Mouse (Mus musculus) kidney, postnatal 36 days (tissue): Measurements from ENCODE around the gene Gm20547.

Experiments used
- DNase-seq, 2 experiments: peaks; one replicate each; pipeline ENCODE4 v3.0.0; 2021 to 2022; ENCODE audit warnings: mixed read lengths in 2 of 2

Gm20547 gene

DNA sequence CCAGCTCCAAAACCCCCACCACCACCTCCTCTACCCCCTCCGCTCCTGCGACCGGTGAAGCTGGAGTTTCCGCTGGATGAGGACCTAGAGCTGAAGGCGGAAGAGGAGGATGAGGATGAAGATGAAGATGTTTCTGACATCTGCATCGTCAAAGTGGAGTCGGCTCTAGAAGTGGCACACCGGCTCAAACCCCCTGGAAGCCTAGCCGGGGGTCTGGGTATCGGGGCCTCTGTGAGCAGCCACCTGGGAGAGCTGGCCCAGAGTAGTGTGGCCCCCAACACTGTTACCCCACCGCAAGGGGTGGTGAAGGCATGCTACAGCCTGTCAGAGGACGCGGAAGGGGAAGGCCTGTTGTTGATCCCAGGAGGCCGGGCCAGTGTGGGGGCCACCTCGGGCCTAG is 13.9 kb upstream of the Gm20547 start:
- no peak for DNase-seq

DNA sequence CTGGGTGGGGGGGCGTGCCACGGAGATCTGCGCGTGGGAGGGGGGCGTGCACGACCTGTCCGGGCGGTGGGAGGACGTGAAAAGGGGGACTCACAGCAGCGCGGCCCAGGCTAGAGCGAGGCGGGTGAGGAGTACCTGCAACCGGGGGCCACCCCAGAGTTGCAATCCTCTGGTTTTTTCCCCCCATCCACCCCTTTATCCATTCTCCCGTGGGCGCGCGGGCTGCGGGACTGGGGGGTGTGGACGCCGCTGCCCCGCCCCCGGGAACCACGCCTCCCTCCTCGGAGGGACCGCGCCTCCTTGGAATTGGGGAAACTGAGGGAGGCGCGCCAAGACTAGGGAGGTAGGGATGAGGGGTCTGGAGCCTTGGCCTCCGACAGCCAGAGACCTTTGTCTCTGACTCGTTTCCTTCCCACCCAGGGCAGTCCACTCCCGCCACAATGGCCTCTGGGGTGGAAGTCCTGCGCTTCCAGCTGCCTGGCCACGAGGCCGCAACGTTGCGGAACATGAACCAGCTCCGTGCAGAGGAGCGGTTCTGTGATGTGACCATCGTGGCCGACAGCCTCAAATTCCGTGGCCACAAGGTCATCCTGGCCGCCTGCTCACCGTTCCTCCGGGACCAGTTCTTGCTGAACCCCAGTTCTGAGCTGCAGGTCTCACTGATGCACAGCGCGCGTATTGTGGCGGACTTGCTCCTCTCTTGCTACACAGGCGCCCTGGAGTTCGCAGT is 13.1 kb upstream of the Gm20547 start:
- peak; percentile 25 to 77 for DNase-seq

DNA sequence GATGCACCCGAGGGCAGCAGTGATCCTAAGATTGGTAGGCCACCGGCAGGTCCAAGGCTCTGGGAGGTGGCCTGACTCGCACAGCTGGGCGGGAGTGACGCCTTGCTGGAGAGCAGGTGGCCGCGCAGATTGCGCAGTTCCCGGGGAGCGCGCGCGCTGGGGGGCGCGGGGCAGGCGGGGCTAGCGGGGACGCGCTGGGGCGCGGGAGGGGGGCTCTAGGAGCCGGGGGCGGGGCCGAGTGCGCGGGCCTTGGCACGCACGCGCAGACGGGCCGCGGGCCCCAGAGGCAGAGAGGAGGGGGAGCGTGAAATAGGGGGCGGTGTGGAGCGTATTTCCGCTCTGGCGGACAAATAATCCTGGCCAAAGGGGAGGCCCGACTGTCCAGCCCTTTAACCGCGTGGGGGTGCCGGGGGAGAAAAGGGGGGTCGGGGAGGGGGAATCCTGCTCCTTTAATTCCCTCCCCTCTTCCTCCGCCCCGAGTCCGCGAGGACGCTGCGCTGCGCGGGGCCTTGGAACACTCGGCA is 12.3 kb upstream of the Gm20547 start:
- peak; percentile 94 to 97 for DNase-seq

DNA sequence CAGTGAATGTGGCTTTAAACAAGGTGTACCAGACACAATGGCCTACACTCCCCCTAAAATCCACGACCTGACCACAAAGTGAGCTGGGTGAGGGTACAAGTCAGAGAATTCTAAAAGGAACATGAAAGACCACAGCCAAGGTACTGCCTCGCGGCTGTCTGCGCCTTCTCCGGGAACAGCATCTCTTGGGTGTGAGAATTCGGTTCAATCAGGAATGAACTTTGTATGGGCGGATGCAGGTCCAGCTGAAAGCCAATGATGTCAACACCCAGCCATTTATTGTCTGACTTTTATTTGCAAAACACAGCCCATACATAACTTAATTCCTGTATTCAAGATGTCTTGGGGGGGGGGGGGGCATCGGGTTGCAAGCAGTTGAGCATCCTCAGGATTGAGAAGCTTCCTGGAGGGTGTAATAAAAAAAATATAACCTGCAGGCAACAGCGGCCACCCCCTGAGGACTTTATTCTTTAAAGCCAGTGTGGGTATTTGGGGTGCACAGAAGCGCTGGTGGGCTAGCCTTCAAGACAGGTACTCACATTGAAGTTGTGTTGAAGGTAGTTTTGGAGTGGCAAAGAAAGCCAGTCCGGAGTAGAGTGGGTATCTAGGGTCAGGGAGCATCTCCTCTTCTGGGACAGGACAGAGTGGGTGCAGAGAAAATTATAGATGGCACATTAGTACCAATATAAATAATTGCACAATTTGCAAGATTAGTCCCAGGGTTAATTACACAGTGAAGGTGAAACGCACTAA is 11.4 kb upstream of the Gm20547 start:
- DNase-seq, result no peak

DNA sequence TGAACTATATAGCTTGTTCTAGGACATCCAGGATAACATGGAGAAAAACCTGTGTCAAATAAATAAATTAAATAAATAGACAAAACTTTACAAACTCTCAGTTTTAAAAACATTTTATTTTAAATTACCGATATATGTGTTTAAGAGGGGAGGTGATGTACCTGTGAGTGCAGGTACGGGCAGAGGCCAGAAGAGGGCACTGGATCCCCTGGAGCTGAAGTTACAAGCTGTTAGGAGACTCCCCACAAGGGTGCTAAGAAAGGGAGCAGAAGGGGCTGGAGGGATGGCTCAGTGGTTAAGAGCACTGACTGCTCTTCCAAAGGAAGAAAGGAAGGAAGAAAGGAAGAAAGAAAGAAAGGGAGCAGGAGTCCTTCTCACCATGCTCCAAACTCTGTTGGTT is 9.5 kb upstream of the Gm20547 start:
- DNase-seq, result peak in 1 of 2 experiments; percentile 40

DNA sequence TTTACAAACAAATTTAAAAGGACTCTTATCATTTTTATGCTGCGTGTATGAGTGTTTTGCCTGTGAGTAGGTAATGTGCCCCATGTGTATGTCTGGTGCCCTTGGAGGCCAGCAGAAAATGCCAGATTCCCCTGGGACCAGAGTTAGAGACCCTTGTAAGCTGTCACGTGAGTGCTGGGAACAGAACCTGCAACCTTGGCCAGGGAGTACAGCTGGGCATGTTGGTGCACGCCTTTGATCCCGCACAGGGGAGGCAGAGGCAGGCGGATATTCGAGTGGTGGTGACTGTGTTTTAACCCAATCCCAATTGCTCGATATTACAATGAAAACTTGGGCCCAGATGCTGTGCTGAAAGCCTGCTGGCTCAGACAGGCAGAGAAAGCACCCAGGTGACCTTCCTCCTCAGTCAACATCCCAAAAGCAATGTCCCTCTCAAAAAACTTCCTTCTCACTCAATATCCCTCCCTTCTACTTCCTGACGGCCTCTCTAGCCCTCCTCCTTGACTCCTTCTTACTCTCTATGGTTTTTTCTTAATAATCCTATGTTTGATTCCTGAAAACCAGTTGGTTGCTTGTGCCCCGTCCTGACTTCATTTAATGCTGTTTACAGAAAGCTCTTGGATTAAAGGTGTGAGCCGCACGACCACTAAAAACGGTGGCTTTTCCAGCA is 8.4 kb upstream of the Gm20547 start:
- DNase-seq, result no peak

DNA sequence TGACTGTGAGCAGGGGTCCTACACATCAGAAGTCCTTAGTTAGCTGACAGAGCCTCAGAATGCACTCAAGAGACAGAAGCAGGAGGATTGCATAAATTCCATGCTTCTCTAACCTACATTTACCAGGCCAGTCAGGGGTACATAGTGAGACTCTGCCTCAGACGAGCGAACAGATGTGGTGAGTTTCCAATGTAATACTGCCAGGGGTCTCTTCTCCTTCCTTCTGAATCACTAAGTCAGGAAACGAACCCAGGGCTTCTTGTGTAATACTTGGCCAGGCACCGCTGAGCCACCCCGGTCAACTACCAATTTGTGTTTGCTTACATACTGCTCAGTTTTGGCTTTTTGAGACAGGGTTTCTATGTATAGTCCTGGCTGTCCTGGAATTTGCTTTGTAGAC is 6.1 kb upstream of the Gm20547 start:
- DNase-seq, result no peak

DNA sequence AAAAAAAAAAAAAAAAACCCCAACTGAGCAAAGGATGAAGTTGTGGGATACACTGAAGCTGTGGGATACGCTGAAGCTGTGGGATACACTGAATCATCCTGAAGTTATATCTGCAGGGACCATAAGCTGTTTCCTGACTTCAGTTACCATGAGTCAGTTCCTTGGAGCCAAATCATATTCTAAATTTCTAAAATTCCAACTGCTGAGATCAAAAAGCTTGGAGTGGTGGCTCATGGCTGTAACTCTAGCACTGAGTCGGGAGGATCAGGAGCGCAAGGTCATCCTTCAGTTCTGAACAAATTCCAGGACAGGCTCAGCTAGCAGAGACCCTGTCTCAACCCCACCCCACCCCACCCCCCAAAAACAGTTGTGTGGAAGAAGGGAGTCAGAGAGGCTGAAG is 3.8 kb upstream of the Gm20547 start:
- DNase-seq, result no peak

DNA sequence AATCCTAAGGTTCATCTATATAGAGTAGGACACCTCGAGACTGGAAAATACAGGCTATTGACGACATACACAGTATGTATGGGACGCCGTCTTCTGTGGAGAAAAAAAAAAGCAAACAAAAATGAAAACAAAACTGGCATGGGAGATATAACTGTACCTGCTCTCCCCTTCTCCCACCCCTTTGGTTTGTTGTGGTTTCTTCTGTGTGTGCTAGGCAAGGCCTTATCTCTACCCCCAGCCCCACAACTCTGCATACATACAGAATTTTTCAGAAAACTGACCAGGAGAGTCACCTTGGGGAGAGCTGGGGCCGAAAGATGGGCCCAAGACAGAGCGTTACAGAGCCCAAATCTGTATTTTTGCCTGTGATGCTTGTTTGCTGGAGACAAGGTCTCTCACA is 2.9 kb upstream of the Gm20547 start:
- no peak for DNase-seq

DNA sequence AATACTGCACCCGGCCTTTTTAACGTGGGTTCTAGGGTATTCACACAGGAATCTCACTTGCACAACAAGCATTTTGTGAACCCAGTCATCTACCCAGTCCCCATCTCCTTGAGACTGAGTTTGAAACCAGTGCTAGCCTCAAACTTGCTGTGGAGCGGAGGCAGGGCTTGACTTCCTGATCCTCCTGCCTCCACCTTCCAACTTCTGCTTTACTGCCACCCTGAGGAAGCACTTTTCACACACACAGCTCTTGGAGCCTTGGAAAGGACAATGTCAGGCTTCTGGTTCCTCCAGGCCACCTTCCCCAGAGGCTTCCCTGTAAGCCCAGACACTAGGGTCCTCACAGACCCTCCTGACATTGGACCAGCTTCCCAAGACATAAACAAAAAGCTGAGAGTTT is 1.5 kb upstream of the Gm20547 start:
- DNase-seq, result peak in 1 of 2 experiments; percentile 31

DNA sequence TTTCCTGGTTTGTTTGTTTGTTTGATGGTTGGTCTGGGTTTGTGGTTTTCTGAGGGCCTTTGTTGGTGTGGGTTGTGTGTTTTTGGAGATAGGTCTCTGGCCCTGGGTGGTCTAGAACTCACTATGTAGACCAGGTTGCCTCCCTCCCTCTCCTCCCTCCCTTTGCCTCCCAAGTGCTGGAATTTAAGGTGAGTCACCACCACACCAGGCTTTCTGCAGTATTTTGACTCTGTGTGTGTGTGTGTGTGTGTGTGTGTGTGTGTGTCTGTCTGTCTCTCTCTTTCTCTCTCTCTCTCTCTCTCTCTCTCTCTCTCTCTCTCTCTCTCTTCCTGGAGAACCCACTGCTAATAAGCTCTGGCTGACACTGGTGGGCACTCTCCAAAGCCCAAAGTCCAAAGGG is 676 bp downstream of the Gm20547 start:
- DNase-seq, result peak in 1 of 2 experiments; percentile 5

DNA sequence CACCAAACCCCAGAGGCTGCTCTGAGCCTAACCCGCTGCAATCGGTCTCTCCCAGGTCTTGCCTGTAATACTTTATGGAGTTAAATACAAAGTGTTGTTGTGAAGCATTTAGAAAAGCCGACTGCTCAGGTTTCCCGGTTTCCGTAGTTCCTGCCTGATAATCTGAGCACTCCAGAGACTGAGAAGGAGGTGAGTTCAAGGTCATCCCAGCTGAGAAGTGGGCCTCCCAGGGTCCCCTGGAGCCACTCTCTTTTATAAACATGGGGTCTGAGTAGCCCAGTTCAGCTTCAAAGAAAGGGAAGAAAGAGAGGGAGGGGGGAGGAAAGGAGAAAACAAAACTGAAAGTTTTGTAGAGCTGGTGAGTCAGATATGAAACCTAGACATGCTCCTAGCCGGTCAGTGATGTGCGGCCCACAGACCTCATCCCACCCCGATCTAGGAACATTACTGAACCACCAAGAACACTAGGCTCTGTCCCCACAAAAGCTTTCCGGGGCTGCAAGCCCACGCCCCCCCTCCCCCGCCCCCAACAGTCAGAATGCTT is 2.4 kb downstream of the Gm20547 start, which contains the start of gene Zbtb12:
TSS of gene Zbtb12 (plus strand) at position 148 of the 544 bp plus-strand sequence.
- no peak for DNase-seq

DNA sequence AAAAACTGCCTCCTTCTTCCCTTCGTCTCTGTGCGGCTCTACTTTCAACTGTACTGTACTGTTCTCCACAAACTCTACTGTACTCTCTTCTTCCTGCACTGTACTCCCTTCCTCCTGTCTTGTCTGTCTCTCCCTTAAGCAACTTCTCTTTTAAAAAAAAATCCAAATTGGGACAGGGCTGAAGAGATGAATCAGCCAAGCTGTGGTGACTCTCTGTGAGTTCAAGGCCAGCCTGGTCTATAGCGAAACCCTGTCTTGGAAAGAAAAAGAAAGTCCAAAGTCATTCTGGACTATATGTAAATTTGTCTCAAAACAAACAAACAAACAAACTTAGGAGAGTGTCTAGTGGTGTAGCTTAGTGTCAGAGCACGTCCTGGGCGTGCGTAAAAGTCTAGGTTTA is 7.5 kb downstream of the Gm20547 start:
- DNase-seq, result no peak

DNA sequence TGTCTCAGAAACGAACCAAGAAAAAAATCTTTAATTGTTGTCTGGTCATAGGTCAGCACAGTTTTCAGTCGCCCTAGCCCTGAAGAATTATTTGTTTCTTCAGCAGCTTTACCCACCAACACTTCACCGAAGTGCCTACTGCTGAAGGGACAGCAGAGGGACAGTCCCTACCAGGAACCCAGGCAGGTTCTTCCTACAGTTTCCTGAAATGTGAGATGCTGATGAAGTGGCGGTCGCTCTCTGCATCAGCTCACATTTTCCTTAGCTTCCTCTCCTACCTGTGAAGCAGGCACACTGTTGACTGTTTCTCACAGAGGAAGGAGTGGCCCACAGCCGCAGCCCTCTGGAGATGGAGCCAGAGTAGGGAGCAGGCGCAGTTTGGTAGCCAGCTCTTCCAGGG is 15.9 kb downstream of the Gm20547 start:
- DNase-seq, result no peak

DNA sequence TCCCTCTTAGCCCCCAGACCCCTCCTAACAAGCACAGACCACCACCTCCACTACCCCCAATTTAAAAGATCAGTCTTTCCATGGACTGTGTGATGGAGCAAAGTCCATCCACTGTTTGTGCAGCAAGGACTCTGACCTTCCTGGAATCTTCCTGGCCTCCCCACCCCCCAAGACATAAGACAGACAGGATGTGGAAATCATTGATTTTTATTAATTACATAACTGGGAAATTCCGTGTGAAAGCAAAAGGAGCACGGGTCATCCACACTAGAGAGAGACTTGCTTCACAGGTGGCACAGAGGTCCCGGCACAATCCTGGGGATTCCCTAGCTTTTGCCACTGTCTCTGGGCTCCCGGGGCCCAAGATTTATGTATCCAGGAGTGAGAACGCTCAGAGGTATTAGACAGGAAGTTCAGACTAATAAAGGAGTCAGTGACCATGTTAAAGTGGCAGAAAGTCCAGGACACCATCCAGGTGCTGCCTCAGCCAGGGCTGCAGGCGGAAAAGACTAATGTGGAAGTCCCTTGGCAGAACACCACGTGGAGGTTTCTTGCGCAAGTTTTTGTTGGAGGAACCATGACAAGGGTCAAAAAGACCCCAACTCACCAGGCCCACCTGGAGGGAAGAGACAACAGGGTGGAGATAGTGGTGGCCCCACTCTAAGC is 19.3 kb downstream of the Gm20547 start, which contains the start of gene Cfb:
TSS of gene Cfb (minus strand) at position 103 of the 666 bp plus-strand sequence.
- DNase-seq, result peak; percentile 80 to 86

DNA sequence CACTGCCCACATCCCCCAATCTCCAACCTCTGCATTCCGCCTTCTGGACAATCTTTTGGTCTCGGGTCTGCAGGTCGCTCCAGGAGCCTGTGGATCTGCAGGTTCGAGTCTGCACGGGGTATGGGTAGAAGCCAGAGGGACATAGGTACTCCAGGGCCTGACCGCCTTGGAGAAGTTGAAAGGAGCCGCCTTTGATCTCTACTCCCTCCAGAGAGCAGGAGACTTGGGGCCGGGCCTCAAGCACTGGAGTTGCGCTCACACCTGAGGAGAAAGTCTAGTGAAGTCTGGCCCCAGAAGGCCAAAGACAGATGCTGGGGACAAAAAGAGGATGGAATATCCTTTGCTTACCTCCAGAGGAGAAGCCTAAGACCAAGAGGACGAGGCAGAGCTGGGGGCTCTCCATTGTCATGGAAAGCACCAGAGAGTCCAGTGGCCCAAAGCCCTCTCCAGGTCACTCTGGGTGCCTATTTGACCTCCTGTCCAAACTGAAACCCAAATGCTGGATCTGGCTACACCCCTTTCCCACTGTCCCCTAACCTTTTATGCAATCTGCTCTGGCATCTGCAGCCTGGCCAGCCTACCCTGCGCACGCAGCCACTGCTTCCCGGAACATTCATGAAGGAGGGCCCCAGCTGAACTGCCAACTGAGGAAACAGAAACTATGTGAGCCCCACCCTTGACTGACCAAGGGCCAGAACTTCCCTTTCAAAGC is 20.0 kb downstream of the Gm20547 start:
- peak; percentile 79 to 83 for DNase-seq

DNA sequence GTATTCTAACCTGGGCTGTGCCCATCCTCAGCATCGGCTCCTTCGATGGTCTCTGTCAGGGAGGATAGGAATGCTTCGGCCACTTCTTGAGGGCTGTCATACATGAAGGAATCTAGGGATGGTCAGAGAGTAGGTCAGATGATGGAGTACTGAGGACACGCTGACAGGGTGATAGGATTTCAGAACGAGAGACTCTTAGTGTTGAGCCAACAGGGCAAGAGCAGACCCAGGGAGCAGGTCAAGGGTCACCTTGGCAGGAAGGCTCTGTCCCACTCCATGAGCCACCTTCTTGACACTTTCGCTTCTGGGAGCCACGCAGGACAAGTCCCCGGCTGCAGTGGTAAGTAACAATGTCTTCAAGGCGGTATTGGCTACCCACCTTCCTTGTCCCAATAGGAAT is 21.3 kb downstream of the Gm20547 start:
- DNase-seq, result peak in 1 of 2 experiments; percentile 44

DNA sequence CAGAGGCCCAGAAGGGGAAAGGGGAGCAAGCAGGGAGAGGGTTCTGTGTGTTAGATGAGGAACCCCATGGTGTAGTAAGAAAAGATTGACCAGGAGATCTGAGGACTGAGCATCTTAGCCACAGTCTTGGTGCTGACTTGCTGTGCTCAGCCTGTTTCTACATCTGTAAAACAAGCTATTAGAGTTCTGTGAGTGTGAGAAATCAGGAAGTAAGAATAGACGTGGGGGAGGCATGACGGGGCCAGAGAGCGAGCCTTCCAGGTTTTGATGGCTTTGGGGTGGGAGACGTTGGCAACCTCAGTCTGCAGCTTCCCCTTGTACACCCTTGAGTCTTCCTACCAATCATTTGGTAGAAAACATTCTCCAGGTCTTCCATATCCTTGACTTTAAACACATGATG is 23.2 kb downstream of the Gm20547 start:
- DNase-seq, result no peak

DNA sequence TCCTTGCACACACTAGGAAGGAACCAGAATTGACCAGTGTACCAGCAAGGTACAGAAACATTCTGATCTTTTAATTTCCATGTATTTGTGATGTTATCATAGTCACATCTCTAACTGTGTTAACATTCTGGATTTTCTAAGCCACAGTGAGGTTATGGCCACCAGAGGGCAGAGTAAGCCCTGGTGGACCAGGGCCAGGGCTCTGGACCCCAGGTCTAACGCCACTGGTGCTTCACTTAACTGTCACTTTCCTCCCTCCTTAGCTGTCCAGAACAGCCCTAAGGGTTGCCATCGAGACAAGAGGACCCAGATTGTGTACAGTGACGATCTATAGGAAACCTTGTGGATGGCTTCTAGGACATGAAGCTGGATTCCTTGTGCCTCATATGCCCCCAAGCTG is 26.0 kb downstream of the Gm20547 start:
- peak; percentile 45 to 80 for DNase-seq

DNA sequence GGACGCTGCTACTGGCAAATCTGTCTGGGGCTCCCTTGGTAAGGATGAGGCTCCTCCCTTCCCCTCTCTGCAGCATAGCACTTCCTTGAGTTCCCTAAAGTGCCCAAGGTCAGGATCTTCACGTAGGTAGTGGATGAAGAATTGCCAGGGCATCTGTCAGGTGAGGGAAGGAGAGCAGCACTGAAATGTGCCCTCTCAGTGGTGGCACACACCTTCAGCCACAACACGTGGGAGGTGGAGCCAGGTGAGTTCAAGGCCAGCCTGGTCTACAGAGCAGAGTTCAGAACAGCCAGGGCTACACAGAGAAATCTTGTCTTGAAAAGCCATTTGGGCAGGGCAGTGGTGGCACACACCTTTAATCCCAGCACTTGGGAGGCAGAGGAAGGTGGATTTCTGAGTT is 27.1 kb downstream of the Gm20547 start:
- DNase-seq, result no peak

DNA sequence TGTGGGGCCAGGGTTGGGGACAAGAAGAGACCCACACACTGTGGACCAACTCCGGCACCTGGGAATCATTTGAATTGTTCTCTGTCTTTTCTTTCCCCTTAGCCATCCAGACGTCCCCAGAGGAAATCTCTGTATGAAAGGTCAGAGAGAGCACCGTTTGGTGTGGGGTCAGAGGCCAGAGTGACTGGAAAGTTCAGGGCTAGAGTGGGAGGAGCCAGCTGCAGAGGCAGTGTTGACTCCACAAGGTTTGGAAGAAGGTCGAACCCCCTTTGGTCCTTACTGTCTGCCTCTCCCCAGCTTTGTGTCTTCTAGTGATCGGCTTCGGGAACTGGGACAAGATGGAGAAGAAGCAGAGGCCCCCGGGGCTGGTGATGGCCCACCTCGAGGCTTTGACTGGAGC is 28.3 kb downstream of the Gm20547 start:
- no peak for DNase-seq
